Mouse (Mus musculus): ENCODE results near the gene Sinhcaf. TPM values are rescaled to one million over a fixed set of nuclear protein-coding genes. Genes with fewer than 3 reads are reported as not detected.

Gene Sinhcaf
- 1.4 and 19.9 TPM in 2 replicates for polyA plus RNA-seq (2012; ENCODE audit: low replicate concordance)

DNA sequence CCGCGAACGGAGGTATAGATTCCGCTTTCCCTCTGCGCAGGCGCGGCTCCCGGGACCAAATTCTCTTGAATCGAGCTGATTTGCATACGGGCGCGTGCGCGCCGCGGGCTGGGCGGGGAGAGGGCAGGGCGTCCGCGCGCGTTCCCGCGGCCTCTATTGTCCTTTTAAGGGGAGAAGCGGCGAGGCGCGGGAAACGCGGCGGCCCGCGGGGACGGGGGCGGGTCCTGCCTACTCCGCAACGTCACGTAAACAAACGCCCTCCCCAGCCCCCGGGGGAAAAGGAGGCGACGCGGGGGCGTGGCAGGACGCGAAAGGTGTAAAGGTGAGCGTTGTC, at the start of gene Sinhcaf:
TSS of gene Sinhcaf (minus strand) at position 59 of the 334 bp plus-strand sequence.

GRCm38 (mm10) chr6:148895773-148896506, 50.3 kb downstream of the Sinhcaf start, which contains the start of gene Caprin2:
TSS of gene Caprin2 (minus strand) at chr6:148896237.

Other genes with a start within 250 kb of the Sinhcaf start
- 11.8 and 20.2 TPM in 2 replicates for gene Ipo8, start 115.0 kb downstream of the Sinhcaf start, polyA plus RNA-seq (2012; ENCODE audit: low replicate concordance)
- gene Caprin2, start 50.2 kb downstream of the Sinhcaf start, polyA plus RNA-seq (2012; ENCODE audit: low replicate concordance) = 3.6 and 3.8 TPM in 2 replicates
- gene Dennd5b, start 155.2 kb upstream of the Sinhcaf start, polyA plus RNA-seq (2012; ENCODE audit: low replicate concordance) = 3.7 and 5.3 TPM in 2 replicates
- gene Gm10203, start 183.7 kb upstream of the Sinhcaf start, polyA plus RNA-seq (2012; ENCODE audit: low replicate concordance) = not detected in 2 replicates
- gene Etfbkmt, start 193.4 kb upstream of the Sinhcaf start, polyA plus RNA-seq (2012; ENCODE audit: low replicate concordance) = 0.61 TPM in 1 of 2 replicates, not detected in the other
- 0.98 and 2.9 TPM in 2 replicates for gene Amn1, start 242.2 kb upstream of the Sinhcaf start, polyA plus RNA-seq (2012; ENCODE audit: low replicate concordance)